Mouse (Mus musculus) urinary bladder, adult 2 months (tissue): ENCODE measurements around the gene Spats2. TPM values are rescaled to one million over a fixed set of nuclear protein-coding genes. Genes with fewer than 3 reads are reported as not detected.
A peak's percentile ranks its signal among the peaks of the same experiment; 100 is the strongest.
"Not testable (repeated sequence)": the region's sequence is repeated elsewhere in the genome, so short reads cannot be mapped to it uniquely, and the experiment has no call there.

Experiments used
- DNase-seq: peaks from one replicate; pipeline ENCODE4 v3.0.0; 2022; ENCODE audit warnings: low spot score
- polyA plus RNA-seq: library from polyadenylated mRNA; depleted of rRNA; stranded (reverse); fragments of >200 nt; gene quantifications from 2 replicates; pipeline ENCODE4 v1.2.3, GENCODE M21; 2012; rRNA removed

Gene Spats2
- polyA plus RNA-seq = 14.2 and 14.3 TPM in 2 replicates

DNA sequence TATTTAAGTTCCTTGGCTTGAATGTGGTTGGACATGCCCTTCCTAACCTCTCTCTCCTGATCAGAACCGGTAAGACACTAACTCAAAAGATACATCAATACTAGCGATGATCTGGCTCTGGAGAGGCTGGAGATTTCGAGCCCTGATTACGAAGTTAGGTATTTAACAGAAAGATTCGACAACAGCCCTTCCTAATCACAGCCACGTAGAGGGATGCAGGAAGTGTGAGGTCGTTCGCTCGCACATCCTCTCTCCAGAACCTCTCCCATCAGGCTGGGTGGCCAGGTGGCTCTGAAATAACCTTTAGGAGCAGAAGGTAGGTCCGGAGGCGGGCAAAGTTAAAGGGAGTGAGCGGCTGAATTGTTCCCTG is at the start of gene Spats2:
Gene Spats2, plus strand, starts transcription at position 206 of the 370 bp plus-strand sequence.
- no peak for DNase-seq

- DNase-seq = not testable (repeated sequence)
Observed at GRCm38 (mm10) chr15:99076011-99076410, 49.7 kb upstream of the Spats2 start.

GRCm38 (mm10) chr15:99078181-99078910 is 47.4 kb upstream of the Spats2 start:
- DNase-seq = no peak

DNA sequence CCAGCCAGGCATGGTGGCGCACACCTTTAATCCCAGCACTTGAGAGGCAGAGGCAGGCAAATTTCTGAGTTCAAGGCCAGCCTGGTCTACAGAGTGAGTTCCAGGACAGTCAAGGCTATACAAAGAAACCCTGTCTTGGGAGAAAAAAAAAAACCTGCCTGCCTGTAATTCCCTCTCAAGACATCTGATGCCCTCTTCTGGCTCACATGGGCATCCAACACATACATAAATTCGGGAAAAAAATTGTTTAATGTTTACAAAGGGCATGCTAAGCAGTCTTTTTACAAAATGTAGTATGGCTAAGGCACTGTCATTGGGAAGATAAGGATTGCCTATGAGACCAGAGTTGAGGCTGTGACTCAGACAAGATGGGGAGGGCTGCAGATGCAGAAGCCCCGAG is 45.9 kb upstream of the Spats2 start:
- DNase-seq = no peak

DNA sequence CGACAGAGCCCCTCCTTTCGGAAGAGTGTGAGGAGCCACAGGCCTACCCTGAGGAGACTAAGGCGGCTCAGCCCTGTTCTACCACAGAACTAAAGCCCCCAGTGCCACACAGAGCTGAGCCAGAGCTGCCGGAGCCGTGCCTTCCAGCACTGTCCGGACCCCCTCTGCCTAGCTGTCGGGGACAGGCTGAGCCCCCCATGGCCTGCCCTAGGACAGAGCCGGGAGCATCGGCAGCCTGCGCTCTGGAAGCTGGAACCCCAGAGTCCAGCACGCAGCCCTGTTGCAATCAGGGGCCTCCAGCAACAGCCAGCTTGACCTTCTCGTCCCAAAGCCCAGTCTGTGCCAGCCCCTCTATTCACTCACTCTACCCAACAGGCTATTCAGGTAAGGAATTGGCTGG is 43.4 kb upstream of the Spats2 start:
- DNase-seq = no peak

DNA sequence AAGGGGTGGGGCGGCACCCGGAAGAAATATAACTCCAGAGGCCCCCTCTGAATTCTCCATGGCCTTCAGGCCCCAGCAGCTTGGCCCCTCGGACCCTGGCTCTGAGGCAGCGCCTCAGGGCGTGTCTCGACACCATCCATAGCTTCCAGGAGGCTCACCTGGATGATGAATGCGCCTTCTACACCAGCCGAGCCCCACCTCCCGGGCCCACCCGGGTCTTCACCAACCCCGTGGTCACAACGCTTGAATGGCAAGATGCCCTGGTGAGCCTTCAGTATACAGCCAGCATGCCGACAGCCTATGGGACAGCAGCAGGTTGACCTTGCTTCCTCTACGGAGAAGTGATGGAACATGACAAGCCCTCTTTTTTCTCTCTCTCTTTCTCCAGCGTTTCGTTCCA is 42.9 kb upstream of the Spats2 start:
- no peak for DNase-seq

DNA sequence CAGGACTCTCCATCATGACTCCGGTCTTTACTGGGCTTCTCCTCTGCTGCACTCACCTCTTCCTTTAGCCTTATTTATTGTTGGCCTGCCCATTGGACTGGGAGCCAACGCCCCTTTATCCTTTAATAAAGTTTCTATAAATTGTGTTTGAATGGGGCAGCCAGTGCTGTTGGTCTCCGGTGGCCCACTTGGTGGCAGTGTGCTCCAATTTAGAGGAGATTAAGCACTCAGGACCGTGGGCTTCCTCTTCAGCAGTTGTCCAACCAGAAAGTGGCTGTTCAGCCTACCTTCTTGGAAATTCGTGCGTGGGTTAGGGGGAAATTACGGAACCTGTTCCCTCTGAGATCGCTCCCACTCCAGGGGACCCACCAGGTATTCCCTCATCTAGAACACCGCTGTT is 42.5 kb upstream of the Spats2 start:
- no peak for DNase-seq

GRCm38 (mm10) chr15:99083867-99084557 is 41.7 kb upstream of the Spats2 start:
- no peak for DNase-seq

DNA sequence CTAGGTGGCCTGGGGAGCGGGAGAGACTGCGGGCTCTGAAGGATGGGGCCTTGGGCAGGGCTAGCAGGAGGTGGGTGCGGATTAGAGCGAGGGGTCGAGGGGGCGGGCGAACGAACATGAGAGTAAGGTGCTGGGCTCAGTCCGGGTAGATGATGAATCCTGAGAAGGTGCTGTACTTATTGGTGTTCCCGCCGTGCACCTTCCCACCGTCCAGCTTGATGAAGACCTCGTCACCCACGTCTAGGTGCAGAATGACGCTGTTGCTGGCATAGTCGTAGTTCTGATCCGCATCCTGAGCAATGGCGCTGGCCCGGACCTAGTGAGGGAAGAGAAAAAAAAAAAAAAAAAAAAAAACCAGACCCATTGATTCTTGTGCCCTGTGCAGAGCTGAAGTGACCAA is 41.1 kb upstream of the Spats2 start:
- no peak for DNase-seq

DNA sequence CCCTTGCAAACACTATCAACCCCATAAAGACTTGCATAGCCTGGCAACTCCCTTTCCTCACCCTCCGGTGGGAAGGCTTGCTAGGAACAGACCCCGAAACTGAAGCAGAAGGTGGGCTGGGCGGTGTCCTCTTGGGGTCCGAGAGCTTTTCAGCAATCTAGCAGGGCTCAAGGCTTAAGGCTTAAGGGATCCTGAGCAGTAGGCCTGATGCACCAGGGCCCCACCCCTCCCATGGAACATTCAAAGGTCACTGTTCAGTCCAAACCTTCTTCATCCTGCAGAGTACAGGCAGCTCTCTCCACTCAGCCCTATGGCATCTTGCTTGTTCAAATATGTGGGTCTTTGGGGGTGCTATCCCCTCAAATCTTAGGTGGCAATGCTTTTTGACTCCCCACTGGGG is 39.7 kb upstream of the Spats2 start:
- DNase-seq = no peak

GRCm38 (mm10) chr15:99087253-99088075 is 38.3 kb upstream of the Spats2 start, which contains the start of gene C1ql4:
C1ql4 (minus strand) TSS chr15:99087817.
- no peak for DNase-seq

- peak; percentile 60 for DNase-seq
Observed at GRCm38 (mm10) chr15:99088292-99088691, 37.4 kb upstream of the Spats2 start.

DNA sequence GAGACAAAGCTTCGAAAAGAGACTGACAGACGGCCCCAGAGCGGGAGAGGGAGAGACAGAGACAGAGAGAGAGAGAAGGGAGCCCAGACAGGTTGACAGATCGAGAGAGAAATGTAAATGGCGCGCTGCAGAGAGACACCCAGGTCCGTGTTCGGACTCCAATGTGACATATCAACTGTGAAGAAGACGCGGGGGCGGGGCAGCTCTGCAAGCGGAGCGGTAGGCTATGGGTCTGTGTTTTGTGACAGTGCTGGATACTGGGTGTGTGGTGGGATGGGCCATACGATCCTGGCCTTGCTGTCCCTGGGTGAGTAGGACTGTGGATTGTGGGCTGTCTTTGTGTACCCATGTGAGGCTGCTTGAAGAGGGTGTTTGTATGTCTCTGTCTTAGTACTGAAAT is 36.6 kb upstream of the Spats2 start:
- DNase-seq = no peak

- DNase-seq = no peak
Observed at GRCm38 (mm10) chr15:99092870-99093269, 32.8 kb upstream of the Spats2 start, which contains the start of gene Dnajc22. Dnajc22 (plus strand) TSS chr15:99093170.

- no peak for DNase-seq
Observed at GRCm38 (mm10) chr15:99093291-99094258, 32.1 kb upstream of the Spats2 start.

GRCm38 (mm10) chr15:99094631-99095270 is 31.0 kb upstream of the Spats2 start:
- no peak for DNase-seq

GRCm38 (mm10) chr15:99095356-99095755 is 30.4 kb upstream of the Spats2 start:
- no peak for DNase-seq

GRCm38 (mm10) chr15:99096061-99096793 is 29.5 kb upstream of the Spats2 start:
- no peak for DNase-seq

DNA sequence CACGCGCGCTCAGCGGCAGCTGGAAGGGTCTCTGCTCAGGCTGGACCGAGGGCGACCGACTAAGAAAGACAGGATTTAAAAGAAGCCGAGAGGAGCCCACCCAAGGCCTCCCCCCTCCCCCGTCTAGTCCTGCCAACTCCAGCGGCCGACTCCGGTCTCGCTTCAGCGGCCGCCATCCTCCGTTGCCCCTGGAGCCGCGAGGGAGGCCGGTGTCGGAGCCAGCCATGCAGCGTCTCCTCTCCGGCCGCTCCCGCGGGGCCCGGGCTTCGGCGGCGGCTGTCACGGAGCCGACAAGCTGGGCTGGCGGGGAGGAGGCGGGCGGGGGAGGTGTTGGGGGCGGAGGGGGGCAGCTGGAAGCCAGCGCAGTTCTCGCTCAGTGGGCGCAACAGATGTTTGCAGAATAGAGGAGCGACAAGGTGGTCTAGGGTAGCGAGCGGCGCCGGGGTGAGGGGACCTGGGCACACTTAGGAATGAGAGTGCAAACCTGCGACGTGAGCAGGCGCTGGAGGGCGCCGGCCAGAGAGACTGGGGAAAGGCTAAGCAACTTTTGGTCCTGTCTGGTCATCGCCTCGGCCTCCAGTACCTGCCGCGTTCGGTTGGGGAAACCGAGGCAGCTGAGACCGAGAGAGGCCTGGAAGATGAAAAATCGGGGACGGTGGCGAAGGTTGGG is 28.8 kb upstream of the Spats2 start:
- DNase-seq = no peak
